Mouse (Mus musculus) intestine, postnatal 0 days (tissue): ENCODE results near the gene Rbm15b. TPM values are rescaled to one million over a fixed set of nuclear protein-coding genes. Genes with fewer than 3 reads are reported as not detected.

Experiments used
- ATAC-seq: fragments of 200-750 bp; cut with Nextera tagmentation; 2 replicates; pipeline ENCODE4 v1.8.0; 2017; ENCODE audit warnings: mild to moderate bottlenecking, moderate TSS enrichment, moderate library complexity
- H3K27ac ChIP-seq: fragments of 300-500 bp; sonication (generic); 2 replicates; pipeline ENCODE4 v1.5.1; 2014; ENCODE audit warnings: mild to moderate bottlenecking, low read depth, low read length, moderate library complexity
- H3K27me3 ChIP-seq: fragments of 300-500 bp; sonication (generic); replicated peaks from 2 replicates; pipeline ENCODE4 v1.6.1; 2014; ENCODE audit warnings: low read length, mixed read lengths; ENCODE audit not compliant: control insufficient read depth, insufficient read depth
- H3K36me3 ChIP-seq: fragments of 300-500 bp; sonication (generic); 2 replicates; pipeline ENCODE4 v1.6.1; 2014; ENCODE audit warnings: mild to moderate bottlenecking, moderate library complexity; ENCODE audit not compliant: control insufficient read depth, insufficient read depth
- H3K4me1 ChIP-seq: fragments of 300-500 bp; sonication (generic); replicated peaks from 2 replicates; pipeline ENCODE4 v1.6.1; 2014; ENCODE audit warnings: antibody characterized with exemption, low read length, mixed read lengths; ENCODE audit not compliant: control insufficient read depth, insufficient read depth
- H3K4me2 ChIP-seq: fragments of 300-500 bp; sonication (generic); replicated peaks from 2 replicates; pipeline ENCODE4 v1.6.1; 2014; ENCODE audit warnings: low read depth, mild to moderate bottlenecking, moderate library complexity
- H3K4me3 ChIP-seq: fragments of 300-500 bp; sonication (generic); 2 replicates; pipeline ENCODE4 v1.5.1; 2014; ENCODE audit warnings: low read depth, low read length
- H3K9ac ChIP-seq: fragments of 300-500 bp; sonication (generic); 2 replicates; pipeline ENCODE4 v1.6.1; 2014; ENCODE audit warnings: mild to moderate bottlenecking, low read depth, low read length
- H3K9me3 ChIP-seq: fragments of 300-500 bp; sonication (generic); 2 replicates; pipeline ENCODE4 v1.6.1; 2016; ENCODE audit warnings: mixed run types; ENCODE audit not compliant: control insufficient read depth
- CTCF ChIP-seq: sonication (generic); IDR thresholded peaks from 2 replicates; pipeline ENCODE4 v1.5.1; 2016; ENCODE audit warnings: low read depth, mild to moderate bottlenecking, control low read depth, antibody characterized with exemption, moderate library complexity
- WGBS: fragments of 180-500 bp; shearing (Covaris S2); extraction: QIAGEN DNeasy Blood & Tissue Kit; methylation state at CpG from one replicate; pipeline ENCODE4 v1.1.7; 2014; 5-methylcytosine and 5-hydroxymethylcytosine counted together
- polyA plus RNA-seq: library from polyadenylated mRNA; unstranded; fragments of >200 nt; fragmentation: Nextera tagmentation; extraction: Ambion mirVana; gene quantifications from 2 replicates; pipeline ENCODE4 v1.2.1, GENCODE M21; 2015

Gene Rbm15b
- polyA plus RNA-seq, 1 experiment from 2014 or later: 3.7 TPM

DNA sequence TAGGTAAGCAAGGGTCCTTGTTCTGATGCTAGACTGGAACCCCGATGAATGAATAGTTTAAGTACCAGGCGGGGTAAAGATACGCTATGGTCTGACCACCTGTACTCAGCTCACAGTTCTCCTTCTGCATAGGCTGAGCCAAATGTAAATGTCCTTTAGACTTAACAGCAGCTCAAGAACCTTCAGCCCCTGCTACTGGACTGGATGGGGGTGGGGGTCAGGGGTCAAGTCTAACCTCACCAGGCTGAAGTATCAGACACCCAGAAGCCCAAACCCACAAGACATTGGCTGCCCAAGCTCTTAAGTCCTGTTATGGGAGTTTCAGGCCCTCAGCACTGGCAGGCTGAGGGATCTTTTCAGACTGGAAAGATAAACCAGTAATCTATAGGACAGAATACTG is 1.1 kb upstream of the Rbm15b start:
- no peak overlapping the region for H3K4me2 ChIP-seq
- H3K9ac ChIP-seq: no peak overlapping the region
- H3K27ac ChIP-seq: no peak overlapping the region
- no peak for TF ChIP-seq CTCF
- H3K4me3 ChIP-seq: no peak overlapping the region
- WGBS: 93% methylated on average over 3 of the region's 3 CpGs
- ATAC-seq: no peak
- H3K9me3 ChIP-seq: no peaks in the 10 kb centered on the region
- H3K4me1 ChIP-seq: 0 out of 2 replicates have a peak, but pooled peaks cover 15% of the 10 kb centered on the region
- H3K27me3 ChIP-seq: no peaks in the 10 kb centered on the region
- peaks cover 29% of the 10 kb centered on the region for H3K36me3 ChIP-seq

DNA sequence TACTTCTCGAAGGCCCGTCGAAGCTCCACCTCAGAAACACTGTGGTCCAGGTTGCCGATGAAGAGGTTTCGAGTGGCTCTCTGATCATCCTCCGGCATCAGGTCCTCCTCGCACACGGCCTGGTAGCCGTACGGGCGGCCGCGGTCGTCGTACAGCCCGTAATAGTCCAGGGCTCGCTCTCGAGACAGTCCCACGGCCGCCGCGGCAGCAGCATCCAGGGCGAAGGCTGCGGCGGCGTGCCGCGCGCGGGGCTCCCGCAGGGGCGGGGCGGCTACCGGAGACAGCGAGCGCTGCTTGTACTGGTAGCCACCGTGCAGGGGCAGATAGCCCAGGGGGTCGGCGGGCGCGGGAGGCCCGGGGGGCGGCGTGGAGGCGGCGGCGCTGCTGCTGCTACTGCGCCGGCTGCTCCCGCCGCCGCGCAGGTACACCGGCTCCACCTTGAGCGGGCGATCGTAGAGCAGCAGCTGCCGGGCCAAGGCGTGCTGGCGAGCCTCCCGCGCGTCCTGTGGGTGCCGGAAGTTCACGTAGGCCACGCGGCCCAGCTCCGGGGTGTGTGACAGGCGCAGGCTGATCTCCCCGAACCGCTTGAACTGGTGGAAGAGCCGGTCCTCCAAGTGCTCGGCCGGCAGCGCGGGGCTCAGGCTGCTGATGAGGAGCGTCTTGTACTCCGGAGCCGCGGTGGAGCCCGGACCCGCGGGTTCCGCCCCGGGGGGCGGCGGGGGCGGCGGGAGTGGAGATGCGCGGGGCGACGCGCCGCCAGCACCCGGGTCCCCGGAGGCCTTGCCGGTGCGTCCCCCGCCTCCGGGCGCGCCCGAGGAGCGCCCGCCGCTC is 1.1 kb downstream of the Rbm15b start:
- no peak for TF ChIP-seq CTCF
- Histone ChIP-seq H3K27ac (peak overlapping the region; percentile 90), H3K27me3 (no peaks in the 10 kb centered on the region), H3K4me3 (peak overlapping the region; percentile 89), H3K9me3 (no peaks in the 10 kb centered on the region), H3K4me1 (0 out of 2 replicates have a peak, but pooled peaks cover 15% of the 10 kb centered on the region), H3K9ac (peak overlapping the region; percentile 94), H3K36me3 (peaks cover 43% of the 10 kb centered on the region), H3K4me2 (peak overlapping the region; percentile 96)
- WGBS: under 1% methylated on average over 81 of the region's 107 CpGs
- peak; percentile 12; the same call in 1 of the 2 replicates for ATAC-seq

DNA sequence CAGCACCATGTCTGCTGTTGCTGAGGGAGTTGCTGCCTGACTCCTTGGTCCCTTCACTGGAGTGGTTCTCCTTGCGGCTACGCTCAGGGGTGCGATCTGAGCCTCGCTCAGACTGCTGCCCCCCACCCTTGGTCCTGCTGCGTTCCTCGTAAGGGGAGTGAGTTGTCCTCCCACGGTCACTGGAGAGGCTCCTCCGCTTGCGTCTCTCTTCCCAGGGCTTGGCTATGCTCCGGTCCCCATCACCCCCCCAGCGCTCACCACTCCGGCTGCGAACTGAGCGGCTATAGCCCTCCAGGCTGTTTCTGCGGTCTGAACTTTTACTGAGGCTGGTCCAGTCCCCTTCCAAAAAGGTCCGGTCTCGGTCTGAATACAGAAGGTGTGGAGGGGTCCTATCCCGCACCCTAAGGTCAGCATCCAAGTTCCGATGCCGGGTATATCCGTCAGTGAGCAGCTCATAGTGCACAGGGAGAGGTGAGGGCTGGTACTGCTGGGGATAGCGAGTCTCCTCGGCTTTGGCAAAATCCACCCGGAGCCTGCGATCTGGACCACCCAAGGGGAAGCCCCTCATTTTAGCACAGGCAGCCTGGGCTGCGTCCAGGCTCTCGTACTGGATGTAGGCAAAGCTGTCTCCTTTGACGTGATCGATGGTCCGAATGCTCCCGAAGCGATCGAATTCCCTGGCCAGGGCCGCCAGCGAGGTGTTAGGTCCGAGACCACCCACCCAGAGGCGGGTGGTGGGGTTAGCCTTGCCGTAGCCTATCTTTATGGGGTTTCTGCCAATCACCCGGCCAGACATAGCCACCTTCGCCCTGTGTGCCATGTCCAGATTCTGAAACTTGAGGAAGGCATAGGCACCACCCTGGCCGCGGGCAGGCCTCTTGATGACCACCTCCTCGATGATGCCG is 2.0 kb downstream of the Rbm15b start:
- H3K9ac ChIP-seq: peak overlapping the region; percentile 94
- peaks cover 44% of the 10 kb centered on the region for H3K36me3 ChIP-seq
- 23% methylated on average over 44 of the region's 44 CpGs for WGBS
- peak overlapping the region; percentile 96 for H3K4me2 ChIP-seq
- H3K4me1 ChIP-seq: 0 out of 2 replicates have a peak, but pooled peaks cover 12% of the 10 kb centered on the region
- H3K27ac ChIP-seq: no peak overlapping the region
- no peak for TF ChIP-seq CTCF
- no peaks in the 10 kb centered on the region for H3K27me3 ChIP-seq
- peak overlapping the region; percentile 89 for H3K4me3 ChIP-seq
- ATAC-seq: no peak
- no peaks in the 10 kb centered on the region for H3K9me3 ChIP-seq

DNA sequence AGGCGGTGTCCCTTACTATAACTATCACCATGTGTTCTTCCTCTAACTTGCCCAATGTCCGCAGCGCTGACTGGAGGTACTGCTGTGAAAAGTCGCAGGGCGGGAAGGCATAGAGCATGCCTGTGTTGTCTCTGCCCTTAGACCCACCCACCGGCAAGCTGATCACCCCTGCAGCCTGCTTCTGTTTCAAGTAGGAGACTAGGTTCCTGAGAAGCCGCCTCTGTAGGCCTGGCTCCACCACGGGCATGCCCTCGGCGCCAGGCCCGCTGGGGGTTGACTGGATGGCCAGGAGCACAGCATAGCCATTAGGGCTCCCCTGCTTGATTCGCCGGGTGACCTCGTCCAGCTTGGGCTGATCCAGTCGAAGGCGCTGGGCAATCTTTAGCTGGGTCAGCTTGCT is 2.9 kb downstream of the Rbm15b start:
- H3K36me3 ChIP-seq: peaks cover 36% of the 10 kb centered on the region
- peak overlapping the region; percentile 96 for H3K4me2 ChIP-seq
- WGBS: 26% methylated on average over 16 of the region's 16 CpGs
- H3K9ac ChIP-seq: 0 out of 2 replicates have a peak overlapping the region, but pooled peaks have one; percentile 2
- H3K4me1 ChIP-seq: 0 out of 2 replicates have a peak, but pooled peaks cover 10% of the 10 kb centered on the region
- H3K9me3 ChIP-seq: no peaks in the 10 kb centered on the region
- peak overlapping the region; percentile 28; the same call in 1 of the 2 replicates for H3K27ac ChIP-seq
- no peak for TF ChIP-seq CTCF
- peak overlapping the region; percentile 89; the same call in 1 of the 2 replicates for H3K4me3 ChIP-seq
- H3K27me3 ChIP-seq: no peaks in the 10 kb centered on the region
- ATAC-seq: no peak

DNA sequence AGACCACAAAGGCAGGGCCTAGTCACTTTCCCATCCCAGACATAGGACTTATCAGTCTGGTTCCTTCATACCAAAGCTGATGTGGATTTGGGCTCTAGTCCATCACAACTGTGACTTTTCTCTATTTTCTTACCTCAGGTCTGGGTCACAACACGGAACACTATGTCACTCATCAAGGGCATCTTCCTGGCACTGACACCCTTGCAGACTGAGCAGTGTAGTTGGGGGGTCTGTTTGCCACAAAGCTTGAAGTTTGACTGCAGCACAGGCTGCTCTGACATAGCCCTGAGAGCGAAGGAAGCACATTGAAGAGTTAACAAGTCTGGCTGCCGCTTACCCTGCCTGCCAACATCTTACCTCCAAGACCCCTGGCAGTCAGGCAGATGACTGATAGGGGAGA is 4.1 kb downstream of the Rbm15b start:
- TF ChIP-seq CTCF: no peak
- Histone ChIP-seq H3K9ac (no peak overlapping the region), H3K4me3 (no peak overlapping the region), H3K27me3 (no peaks in the 10 kb centered on the region), H3K27ac (no peak overlapping the region), H3K4me1 (0 out of 2 replicates have a peak, but pooled peaks cover 10% of the 10 kb centered on the region), H3K36me3 (peaks cover 29% of the 10 kb centered on the region), H3K9me3 (no peaks in the 10 kb centered on the region), H3K4me2 (no peak overlapping the region)
- ATAC-seq: no peak
- WGBS: 87% methylated on average over 3 of the region's 3 CpGs

DNA sequence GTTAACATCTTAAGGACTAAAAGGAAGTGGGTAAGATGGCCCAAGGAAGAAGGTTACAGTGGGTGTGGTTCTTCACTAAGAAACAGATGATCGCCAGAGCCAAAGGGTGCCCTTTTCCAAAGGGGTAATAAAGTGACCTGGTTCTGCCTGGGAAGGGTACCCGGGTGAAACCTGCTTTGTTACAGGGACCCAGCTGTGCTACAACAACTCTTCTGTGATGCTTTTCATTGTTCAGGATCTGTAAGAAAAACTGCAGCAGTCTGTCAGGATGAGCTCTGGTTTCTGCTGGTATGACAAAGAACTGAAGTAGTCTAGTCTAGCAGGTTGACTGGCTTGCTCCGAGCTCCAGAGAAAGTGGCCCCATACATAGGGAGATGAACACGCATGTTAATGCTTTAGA is 5.1 kb downstream of the Rbm15b start:
- WGBS: 57% methylated on average over 4 of the region's 4 CpGs
- Histone ChIP-seq H3K27me3 (no peaks in the 10 kb centered on the region), H3K27ac (no peak overlapping the region), H3K4me3 (no peak overlapping the region), H3K4me2 (no peak overlapping the region), H3K9me3 (no peaks in the 10 kb centered on the region), H3K36me3 (peaks cover 31% of the 10 kb centered on the region), H3K4me1 (0 out of 2 replicates have a peak, but pooled peaks cover 8% of the 10 kb centered on the region), H3K9ac (no peak overlapping the region)
- no peak for TF ChIP-seq CTCF
- ATAC-seq: no peak
